Mouse (Mus musculus) kidney, postnatal 25 days (tissue): Measurements from ENCODE around the gene Rnf144b.
A peak's percentile ranks its signal among the peaks of the same experiment; 100 is the strongest.

Experiments
- DNase-seq, 2 experiments: peaks; one replicate each; pipeline ENCODE4 v3.0.0; 2021; ENCODE audit warnings: mixed read lengths in 2 of 2

The Rnf144b gene

GRCm38 (mm10) chr13:47122537-47123430 is at the start of gene Rnf144b:
Gene Rnf144b (plus strand): TSS chr13:47122656.
- peak; percentile 35 to 48 for DNase-seq

- DNase-seq, result no peak
Measured at GRCm38 (mm10) chr13:47076156-47076555, 46.3 kb upstream of the Rnf144b start.

GRCm38 (mm10) chr13:47077367-47077766 is 45.1 kb upstream of the Rnf144b start:
- DNase-seq, result no peak

DNA sequence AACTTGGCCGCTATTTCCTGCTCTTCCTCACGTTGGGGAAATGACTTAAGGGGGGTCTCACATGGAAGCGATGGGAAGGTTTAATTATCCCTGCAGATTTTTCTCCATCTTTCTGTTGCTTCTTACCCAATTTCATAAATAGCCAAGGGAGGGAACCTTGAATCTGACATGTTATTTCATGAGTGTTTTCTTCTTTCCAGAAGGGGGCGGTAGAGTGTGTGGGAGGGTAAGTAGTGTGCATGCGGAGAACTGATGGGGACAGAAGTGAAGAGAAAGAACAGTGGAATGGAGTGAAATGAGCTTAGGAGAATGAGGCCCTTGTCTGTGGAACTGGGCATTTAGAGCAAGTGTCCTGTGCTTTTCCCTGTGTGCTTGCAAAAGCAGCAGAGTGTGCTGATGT is 43.7 kb upstream of the Rnf144b start:
- no peak for DNase-seq

GRCm38 (mm10) chr13:47080905-47081505 is 41.5 kb upstream of the Rnf144b start:
- DNase-seq, result no peak

GRCm38 (mm10) chr13:47088433-47088832 is 34.0 kb upstream of the Rnf144b start:
- DNase-seq, result no peak

DNA sequence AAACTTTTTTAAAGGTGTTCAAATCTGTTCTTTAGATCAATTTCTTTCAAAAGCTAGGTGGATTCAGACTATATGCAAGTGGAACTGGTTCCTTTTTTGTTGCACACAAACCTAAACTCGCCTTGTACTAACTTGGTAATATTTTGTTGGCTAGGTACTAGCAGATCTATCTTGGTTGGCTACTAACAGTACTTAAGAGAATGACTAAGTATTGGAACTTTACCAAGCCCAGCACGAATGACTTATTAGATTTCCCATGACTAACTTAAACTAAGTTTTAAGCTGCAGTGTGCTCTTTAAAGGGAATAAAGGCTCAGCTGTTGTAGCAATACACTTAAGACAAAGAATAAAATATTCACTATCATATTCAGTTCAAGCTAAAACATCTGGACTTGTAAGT is 33.2 kb upstream of the Rnf144b start:
- DNase-seq, result no peak

DNA sequence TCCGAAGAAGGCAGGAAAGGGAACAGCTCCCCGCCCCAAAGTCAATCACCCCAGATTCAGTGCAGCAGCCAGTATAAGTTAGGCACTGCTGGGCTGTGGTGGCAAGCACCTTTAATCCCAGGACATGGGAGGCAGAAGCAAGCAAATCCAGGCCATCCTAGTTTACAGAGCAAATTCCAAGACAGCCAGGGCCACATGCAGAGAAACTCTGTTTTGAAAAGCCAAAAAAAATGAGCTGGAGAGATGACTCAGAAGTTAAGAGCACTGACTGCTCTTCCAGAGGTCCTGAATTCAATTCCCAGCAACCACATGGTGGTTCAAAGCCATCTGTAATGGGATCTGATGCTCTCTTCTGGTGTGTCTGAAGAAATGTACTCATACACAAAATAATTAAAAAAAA is 28.7 kb upstream of the Rnf144b start:
- DNase-seq, result no peak

GRCm38 (mm10) chr13:47096591-47096990 is 25.9 kb upstream of the Rnf144b start:
- no peak for DNase-seq

GRCm38 (mm10) chr13:47099265-47099664 is 23.2 kb upstream of the Rnf144b start:
- DNase-seq, result no peak

DNA sequence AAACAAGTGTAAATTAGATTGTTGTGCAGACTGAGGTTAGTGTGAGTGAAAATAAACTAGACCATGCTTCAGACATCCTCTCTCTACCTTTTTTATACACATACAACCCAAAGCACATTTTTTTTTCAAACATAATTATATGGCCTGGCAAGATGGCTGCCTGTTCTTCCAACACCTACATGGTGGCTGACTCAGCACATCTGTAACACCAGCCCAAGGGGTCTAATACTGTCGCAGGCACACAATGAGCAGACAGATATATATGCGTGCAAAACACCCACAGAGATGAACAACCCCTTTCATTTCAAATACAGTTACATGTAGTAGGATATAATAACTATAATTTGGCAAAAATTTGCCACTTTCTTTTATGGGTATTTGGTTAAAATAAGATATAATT is 21.9 kb upstream of the Rnf144b start:
- DNase-seq, result no peak

DNA sequence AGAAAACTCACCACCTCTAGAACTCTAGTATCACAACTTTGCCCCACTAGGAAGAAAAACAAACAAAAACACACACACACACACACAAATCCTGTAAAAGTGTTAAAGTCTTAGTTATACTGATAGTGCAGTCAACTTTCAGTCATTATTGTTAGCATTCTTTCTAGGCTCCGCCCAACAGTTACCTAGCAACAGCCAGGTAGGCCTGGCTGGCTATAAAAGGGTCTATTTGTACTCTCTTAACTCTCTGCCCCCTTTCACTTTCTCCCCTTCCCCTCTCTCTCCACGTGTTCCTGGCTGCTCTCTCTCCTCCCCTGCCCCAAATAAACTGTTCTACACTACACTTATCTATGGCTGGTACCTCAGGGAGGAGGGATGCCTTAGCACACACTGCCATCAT is 18.3 kb upstream of the Rnf144b start:
- peak in 1 of 2 experiments; percentile 32 for DNase-seq

DNA sequence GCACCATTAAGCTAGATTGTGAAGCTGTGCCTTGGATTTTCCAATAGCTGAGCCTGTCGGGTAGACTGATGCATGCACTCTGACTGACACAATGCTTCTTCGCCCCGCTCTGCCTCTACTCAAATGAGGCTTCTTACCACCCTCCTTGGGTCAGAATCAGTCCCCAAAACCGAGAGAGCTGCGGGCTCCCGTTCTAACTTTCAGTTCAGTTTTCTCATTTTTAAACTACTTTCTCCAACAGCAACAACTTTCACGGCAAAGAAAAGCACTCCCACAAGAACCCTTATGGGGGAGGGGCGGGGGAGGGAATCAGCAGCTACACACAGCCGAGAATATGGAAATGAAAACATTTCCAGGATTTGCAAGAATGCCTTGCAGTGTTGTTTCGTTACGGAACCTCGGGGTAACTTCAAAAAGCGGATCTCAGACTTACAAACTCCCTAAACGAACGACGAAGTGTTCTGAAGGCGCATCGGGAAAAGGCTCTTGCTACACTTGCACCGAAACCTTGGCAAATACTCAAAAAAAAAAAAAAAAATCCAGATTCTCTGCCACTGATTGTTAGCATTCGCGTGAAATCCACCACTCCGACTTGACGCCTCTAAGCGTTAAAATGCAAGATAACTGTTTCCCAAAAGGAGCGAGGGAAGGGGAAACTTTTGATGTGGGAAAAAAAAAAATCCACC is 17.5 kb upstream of the Rnf144b start:
- DNase-seq, result peak in 1 of 2 experiments; percentile 28

GRCm38 (mm10) chr13:47105711-47106579 is 16.5 kb upstream of the Rnf144b start, which contains the start of gene Dek:
Gene Dek (minus strand): TSS chr13:47106201.
- DNase-seq, result peak; percentile 83 to 92

GRCm38 (mm10) chr13:47106580-47106888 is 15.9 kb upstream of the Rnf144b start:
- DNase-seq, result no peak

DNA sequence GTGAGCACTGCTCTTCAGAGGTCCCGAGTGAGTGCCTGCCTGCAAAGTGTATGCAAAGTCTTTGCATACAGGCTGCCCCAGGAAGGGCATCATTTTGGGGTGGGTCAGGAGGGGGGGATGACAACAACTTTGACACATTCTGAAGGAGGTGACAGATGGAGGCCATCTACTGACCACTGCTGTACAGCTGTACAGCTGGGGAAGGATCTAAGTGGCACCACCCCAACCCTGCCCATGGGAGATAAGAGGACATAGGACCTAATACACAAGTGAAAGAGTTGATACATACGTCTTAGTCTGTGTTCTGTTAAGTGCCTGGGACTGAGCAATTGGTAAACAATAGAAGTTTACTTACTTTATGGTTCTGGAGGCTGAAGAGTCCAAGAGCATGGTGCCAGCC is 13.2 kb upstream of the Rnf144b start:
- DNase-seq, result no peak

DNA sequence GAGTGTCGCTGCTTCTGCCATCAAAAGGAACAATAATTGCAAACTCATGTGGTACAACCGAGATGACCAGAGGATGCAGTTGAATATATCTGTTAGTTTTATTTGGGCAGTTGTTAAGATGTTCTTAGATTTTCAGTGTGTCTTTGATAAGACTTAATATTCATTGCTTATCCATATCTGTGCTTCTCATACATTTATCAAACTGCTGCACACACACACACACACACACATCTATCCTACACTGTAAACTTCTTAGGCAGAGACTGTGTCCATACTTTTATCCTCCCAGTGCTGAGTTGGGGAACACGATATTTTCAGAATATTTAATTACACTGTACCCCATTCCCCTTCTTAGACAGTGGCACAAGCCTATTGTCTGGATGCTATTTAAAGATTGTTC is 11.3 kb upstream of the Rnf144b start:
- DNase-seq, result no peak

DNA sequence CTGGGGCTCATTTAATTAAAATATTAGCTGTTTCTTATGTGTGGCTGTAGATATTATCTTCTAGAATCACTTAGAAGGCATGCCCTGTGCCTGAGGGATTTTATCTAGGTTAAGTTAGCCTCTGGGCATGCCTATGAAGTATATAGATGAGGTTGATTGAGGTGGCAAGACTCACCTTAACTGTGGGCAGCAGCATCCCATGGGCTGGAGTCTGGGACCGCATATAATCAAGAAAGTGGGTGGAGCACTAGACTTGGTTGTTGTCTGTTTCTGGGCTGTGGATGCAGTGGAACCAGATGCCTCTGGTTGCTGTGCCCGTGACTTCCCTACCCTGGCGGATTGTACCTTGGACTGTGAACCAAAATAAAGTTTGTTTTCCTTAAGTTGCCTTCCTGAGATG is 10.4 kb upstream of the Rnf144b start:
- no peak for DNase-seq

- DNase-seq, result no peak
Measured at GRCm38 (mm10) chr13:47112924-47113323, 9.5 kb upstream of the Rnf144b start.

DNA sequence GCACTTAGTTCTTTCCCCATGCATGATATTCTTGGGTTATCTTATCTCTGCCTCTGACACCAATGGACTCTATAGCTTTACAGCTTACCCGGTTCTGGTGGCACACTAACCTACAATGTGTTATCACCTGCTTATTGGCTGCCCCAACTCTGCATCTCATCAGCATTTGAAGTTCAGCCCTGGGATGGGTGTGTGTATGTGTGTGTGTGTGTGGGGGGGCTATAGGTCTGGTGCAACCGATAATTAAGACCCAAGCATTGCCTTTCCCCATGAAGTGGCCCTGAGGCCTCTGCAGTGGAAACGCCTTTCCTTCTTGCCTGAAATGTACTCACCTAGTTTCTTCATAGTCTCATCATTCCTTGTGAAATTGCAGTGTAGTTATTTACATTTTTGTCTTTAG is 6.5 kb upstream of the Rnf144b start:
- DNase-seq, result no peak

- DNase-seq, result no peak
Measured at GRCm38 (mm10) chr13:47121333-47121889, 1.0 kb upstream of the Rnf144b start.

DNA sequence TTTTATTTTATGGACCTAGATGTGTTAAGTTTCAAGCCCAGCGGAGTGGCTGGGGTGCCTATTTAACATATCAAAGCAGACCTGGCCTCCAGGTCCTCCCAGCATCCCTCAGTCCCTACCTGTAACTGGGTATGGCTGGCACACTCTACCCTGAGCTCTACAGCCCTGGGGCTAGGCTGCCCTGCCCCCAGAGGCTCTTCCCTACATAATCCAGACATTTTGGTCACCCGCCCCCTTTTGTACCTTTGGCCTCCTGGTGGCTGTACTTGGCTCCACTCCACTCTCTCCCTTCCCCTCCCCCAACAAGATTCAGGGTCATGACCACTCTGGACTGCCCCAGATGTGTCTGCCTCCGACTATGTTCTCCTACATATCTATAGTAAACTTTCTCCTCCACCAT is 2.0 kb downstream of the Rnf144b start:
- no peak for DNase-seq

GRCm38 (mm10) chr13:47124986-47125385 is 2.5 kb downstream of the Rnf144b start:
- no peak for DNase-seq
